Mouse (Mus musculus) urinary bladder, postnatal 10 days (tissue): ENCODE results near the gene Gm5431.

Experiments
- DNase-seq: peaks from one replicate; pipeline ENCODE4 v3.0.0; 2022; ENCODE audit warnings: low spot score

Gm5431 gene

GRCm38 (mm10) chr11:48838879-48839680 lies 62.9 kb downstream of the Gm5431 start:
- no peak for DNase-seq

- DNase-seq, result no peak
Observed at GRCm38 (mm10) chr11:48838181-48838797, 63.7 kb downstream of the Gm5431 start.
